9 mouse cellular contexts compared by ENCODE assay signal in the genomic region with DNA sequence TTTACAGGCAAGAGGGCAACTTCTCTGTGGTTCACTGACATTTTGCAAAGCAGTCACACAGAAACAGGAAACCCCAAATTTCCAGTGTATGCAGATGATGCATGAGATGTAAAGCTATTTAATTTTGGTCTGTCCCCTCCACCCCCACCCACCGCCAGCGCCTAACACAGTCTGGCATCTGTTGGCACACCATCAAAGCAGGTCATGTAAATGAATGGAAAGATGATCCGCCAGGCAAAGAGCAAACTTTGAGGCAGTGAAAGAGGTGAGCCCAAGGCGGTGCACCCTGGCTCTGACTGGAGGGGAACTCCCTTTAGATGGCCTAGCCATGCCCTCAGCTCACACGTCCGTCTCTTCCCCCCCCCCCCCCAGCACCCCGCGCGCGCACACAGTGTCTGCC. TPM values are rescaled to one million over a fixed set of nuclear protein-coding genes. Genes with fewer than 3 reads are reported as not detected.
DNase-seq lines count a peak whose midpoint lies in the region; ATAC-seq lines count a peak whose summit lies in the region.
"Had no signal": no experiment of that assay in that cellular context is flagged by ENCODE, and none has a peak within 500 bp of the region (broad histone marks: within the 10 kb centered on the region; RNA-seq: fewer than 3 reads in every experiment).

No protein-coding gene starts in this region.

- H3K4me3 ChIP-seq in lung, embryonic 16.5 days (ENCODE audit: low read length), result peak overlapping the region; percentile 43
- H3K4me3 ChIP-seq in forebrain, embryonic 15.5 days, result peak overlapping the region; percentile 45
- H3K4me3 ChIP-seq in liver, embryonic 15.5 days (replicated peaks), result peak overlapping the region; percentile 31

- H3K9ac ChIP-seq in lung, embryonic 16.5 days (ENCODE audit: low read length), result peak overlapping the region; percentile 12
- H3K9ac ChIP-seq in forebrain, embryonic 15.5 days (replicated peaks), result no peak overlapping the region
- H3K9ac ChIP-seq in liver, embryonic 15.5 days, result no peak overlapping the region

- peak overlapping the region; percentile 69 for H3K4me2 ChIP-seq in lung, embryonic 16.5 days (ENCODE audit: low read depth, low read length)
- peak overlapping the region; percentile 52 for H3K4me2 ChIP-seq in forebrain, embryonic 15.5 days (replicated peaks)
- H3K4me2 ChIP-seq in liver, embryonic 15.5 days, result peak overlapping the region; percentile 59

- H3K27me3 ChIP-seq in lung, embryonic 16.5 days (ENCODE audit: control insufficient read depth, insufficient read depth, low read depth, low read length), result peaks cover 49% of the 10 kb centered on the region
- peaks cover 59% of the 10 kb centered on the region for H3K27me3 ChIP-seq in forebrain, embryonic 15.5 days
- H3K27me3 ChIP-seq in liver, embryonic 15.5 days, result peaks cover 59% of the 10 kb centered on the region

- H3K9me3 ChIP-seq in lung, embryonic 16.5 days (ENCODE audit: control insufficient read depth, low read length), result 0 out of 2 replicates have a peak, but pooled peaks cover 2% of the 10 kb centered on the region
- no peaks in the 10 kb centered on the region for H3K9me3 ChIP-seq in forebrain, embryonic 15.5 days
- H3K9me3 ChIP-seq in liver, embryonic 15.5 days (replicated peaks), result no peaks in the 10 kb centered on the region

- DNase-seq in lung, postnatal 4 days, result no peak
- peak; percentile 7 for DNase-seq in thymus, postnatal 0 days (ENCODE audit: low spot score)
- no peak for DNase-seq in layer of hippocampus, adult 9-10 months (ENCODE audit: low spot score)
- no peak for DNase-seq in gastrocnemius, postnatal 4 days (ENCODE audit: low spot score in 2 of 2)
- DNase-seq in gastrocnemius, postnatal 14 days, result no peak
- DNase-seq: adrenal gland, adult 8-10 months had no signal

- 0 out of 2 replicates have a peak, but pooled peaks cover 4% of the 10 kb centered on the region for H3K4me1 ChIP-seq in lung, embryonic 16.5 days (replicated peaks; ENCODE audit: control insufficient read depth, insufficient read depth, low read length)
- peaks cover 28% of the 10 kb centered on the region for H3K4me1 ChIP-seq in forebrain, embryonic 15.5 days
- peaks cover 8% of the 10 kb centered on the region; the same call in 1 of the 2 replicates for H3K4me1 ChIP-seq in liver, embryonic 15.5 days (replicated peaks)

- intact Hi-C loops in gastrocnemius, postnatal 14 days (cut with DNase I; ENCODE audit: low total_unique reads), result no loop called here

- 10% methylated on average over 5 of the region's 10 CpGs for WGBS in lung, embryonic 16.5 days
- WGBS in forebrain, embryonic 15.5 days, result 6% methylated on average over 8 of the region's 10 CpGs
- WGBS in liver, embryonic 15.5 days (ENCODE audit: insufficient replicate concordance), result 7% methylated on average over 8 of the region's 10 CpGs

- peak; percentile 60; the same call in 1 of the 2 replicates for ATAC-seq in lung, embryonic 16.5 days (ENCODE audit: low read depth)
- no peak; the same call in none of the 2 replicates for ATAC-seq in forebrain, embryonic 15.5 days (replicated peaks)
- peak; percentile 18; the same call in 1 of the 2 replicates for ATAC-seq in liver, embryonic 15.5 days (ENCODE audit: insufficient read depth)

- no peaks in the 10 kb centered on the region for H3K36me3 ChIP-seq in lung, embryonic 16.5 days (ENCODE audit: control insufficient read depth, insufficient read depth, low read length)
- H3K36me3 ChIP-seq in forebrain, embryonic 15.5 days, result no peaks in the 10 kb centered on the region
- no peaks in the 10 kb centered on the region for H3K36me3 ChIP-seq in liver, embryonic 15.5 days (replicated peaks)

- H3K27ac ChIP-seq in lung, embryonic 16.5 days (ENCODE audit: low read length), result no peak overlapping the region
- no peak overlapping the region for H3K27ac ChIP-seq in forebrain, embryonic 15.5 days (replicated peaks)
- no peak overlapping the region for H3K27ac ChIP-seq in liver, embryonic 15.5 days (replicated peaks)

RNA-seq across cellular contexts. Expression of a gene that starts 8.7 kb away (rescaled TPM):
- polyA plus RNA-seq in lung, embryonic 16.5 days (2015; fragmentation: Nextera tagmentation; extraction: Ambion mirVana), result not detected in 2 replicates
- 7.2 and 7.5 TPM in 2 replicates for polyA plus RNA-seq in forebrain, embryonic 15.5 days (2015; fragmentation: Nextera tagmentation; extraction: Ambion mirVana)
- polyA plus RNA-seq in liver, embryonic 15.5 days (2015; fragmentation: Nextera tagmentation; extraction: Ambion mirVana), result not detected in 2 replicates
- polyA plus RNA-seq in thymus, postnatal 0 days (2015; fragmentation: Nextera tagmentation; extraction: Ambion mirVana), result not detected in 2 replicates
- not detected for total RNA-seq in gastrocnemius, postnatal 4 days (2021)
- not detected for total RNA-seq in gastrocnemius, postnatal 14 days (2021)
- total RNA-seq: adrenal gland, adult 8-10 months had no signal

RNA-seq across cellular contexts. Expression of a gene that starts 22.1 kb away (rescaled TPM):
- polyA plus RNA-seq in lung, embryonic 16.5 days (2015; fragmentation: Nextera tagmentation; extraction: Ambion mirVana), result 24.9 and 30.5 TPM in 2 replicates
- polyA plus RNA-seq in forebrain, embryonic 15.5 days (2015; fragmentation: Nextera tagmentation; extraction: Ambion mirVana), result 39.2 TPM in 2 replicates
- polyA plus RNA-seq in liver, embryonic 15.5 days (2015; fragmentation: Nextera tagmentation; extraction: Ambion mirVana), result 14.4 and 16.4 TPM in 2 replicates
- polyA plus RNA-seq in thymus, postnatal 0 days (2015; fragmentation: Nextera tagmentation; extraction: Ambion mirVana), result 62.4 and 65.0 TPM in 2 replicates
- 10 to 100 TPM; 29.2 to 31.2 TPM for total RNA-seq in gastrocnemius, postnatal 4 days (2021)
- 10 to 100 TPM; 16.0 to 18.1 TPM for total RNA-seq in gastrocnemius, postnatal 14 days (2021)
